Mouse (Mus musculus) testis, adult 2 months (tissue): ENCODE data around the gene Caln1. TPM values are rescaled to one million over a fixed set of nuclear protein-coding genes. Genes with fewer than 3 reads are reported as not detected.

ENCODE experiments used
- H3K27ac ChIP-seq: fragments of 200-500 bp; 2 replicates; pipeline ENCODE4 v1.5.1; 2012; ENCODE audit warnings: low read depth, low read length; ENCODE audit not compliant: control insufficient read depth, insufficient read depth
- H3K27me3 ChIP-seq: fragments of 200-500 bp; 2 replicates; pipeline ENCODE4 v1.6.1; 2012; ENCODE audit warnings: mild to moderate bottlenecking, low read length, moderate library complexity; ENCODE audit not compliant: control insufficient read depth, insufficient read depth
- H3K36me3 ChIP-seq: fragments of 200-500 bp; 2 replicates; pipeline ENCODE4 v1.6.1; 2012; ENCODE audit warnings: mild to moderate bottlenecking, low read length; ENCODE audit not compliant: control insufficient read depth, insufficient read depth
- H3K4me1 ChIP-seq: fragments of 200-500 bp; 2 replicates; pipeline ENCODE4 v1.6.1; 2012; ENCODE audit warnings: low read length; ENCODE audit not compliant: control insufficient read depth, insufficient read depth
- H3K4me3 ChIP-seq: fragments of 200-500 bp; 2 replicates; pipeline ENCODE4 v1.5.1; 2012; ENCODE audit warnings: low read depth, mild to moderate bottlenecking, low read length, moderate library complexity, mixed read lengths; ENCODE audit not compliant: control insufficient read depth
- CTCF ChIP-seq: fragments of 200-500 bp; IDR thresholded peaks from 2 replicates; pipeline ENCODE4 v1.5.1; 2012; ENCODE audit warnings: low read depth, mild to moderate bottlenecking, inconsistent platforms, low read length, moderate library complexity; ENCODE audit not compliant: control insufficient read depth, insufficient read depth, insufficient replicate concordance
- POLR2A ChIP-seq: fragments of 200-500 bp; IDR thresholded peaks from 2 replicates; pipeline ENCODE4 v1.6.1; 2012; ENCODE audit warnings: low read depth, mild to moderate bottlenecking, inconsistent platforms, low read length, moderate library complexity; ENCODE audit not compliant: control insufficient read depth
- polyA plus RNA-seq: library from polyadenylated mRNA; depleted of rRNA; stranded (reverse); fragments of >200 nt; gene quantifications from 2 replicates; pipeline ENCODE4 v1.2.3, GENCODE M21; 2012

Gene Caln1
- polyA plus RNA-seq, 1 experiment = 1.3 TPM

DNA sequence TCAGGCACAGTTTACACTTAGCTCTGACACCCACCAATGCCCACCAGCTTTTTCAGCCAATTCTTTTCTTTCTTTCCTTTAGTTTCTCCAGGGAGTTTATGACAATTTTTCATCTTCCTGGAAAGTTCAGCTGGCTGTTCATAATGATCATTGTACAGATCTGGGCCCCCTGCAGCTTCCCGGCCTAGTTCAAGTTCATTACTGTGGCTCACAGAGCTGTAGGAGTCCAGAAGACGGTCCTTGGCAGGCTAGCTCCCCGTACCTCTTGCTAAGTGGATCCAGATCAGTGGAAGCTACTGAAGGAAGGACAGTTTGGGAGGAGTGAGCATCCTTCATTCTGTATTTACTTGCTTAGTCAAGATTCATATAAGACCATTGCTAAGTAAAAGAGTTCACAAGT is 288.9 kb downstream of the Caln1 start:
- Histone ChIP-seq H3K27ac (no peak overlapping the region), H3K4me3 (no peak overlapping the region)
- TF ChIP-seq CTCF = no peak
- TF ChIP-seq POLR2A = no peak

DNA sequence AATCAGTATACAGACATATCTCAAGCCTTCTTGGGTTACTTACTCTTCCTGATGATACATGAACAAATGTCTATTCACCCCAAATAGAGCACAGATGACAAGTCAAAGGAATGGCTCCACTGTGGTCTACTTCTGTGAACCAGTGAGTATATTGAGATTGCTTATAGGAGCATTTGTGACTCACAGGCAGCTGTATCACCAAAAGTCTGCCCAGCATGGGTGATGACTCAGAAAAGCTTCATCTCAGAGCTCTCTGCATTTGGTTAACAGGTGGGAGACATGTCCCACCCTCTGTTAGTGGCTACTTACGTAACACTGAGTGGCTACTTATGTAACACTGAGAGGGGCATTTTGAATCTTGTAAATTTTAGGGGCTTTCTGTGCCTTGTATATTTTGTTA is 296.8 kb downstream of the Caln1 start:
- no peak overlapping the region for H3K27ac ChIP-seq
- no peaks in the 10 kb centered on the region for H3K27me3 ChIP-seq
- no peak for TF ChIP-seq POLR2A
- TF ChIP-seq CTCF = no peak
- H3K4me3 ChIP-seq = no peak overlapping the region
- H3K36me3 ChIP-seq = no peaks in the 10 kb centered on the region
- H3K4me1 ChIP-seq = no peaks in the 10 kb centered on the region

More for the DNA sequence above, 288.9 kb downstream of the Caln1 start:
- Histone ChIP-seq H3K36me3 (no peaks in the 10 kb centered on the region), H3K4me1 (no peaks in the 10 kb centered on the region), H3K27me3 (no peaks in the 10 kb centered on the region)

DNA sequence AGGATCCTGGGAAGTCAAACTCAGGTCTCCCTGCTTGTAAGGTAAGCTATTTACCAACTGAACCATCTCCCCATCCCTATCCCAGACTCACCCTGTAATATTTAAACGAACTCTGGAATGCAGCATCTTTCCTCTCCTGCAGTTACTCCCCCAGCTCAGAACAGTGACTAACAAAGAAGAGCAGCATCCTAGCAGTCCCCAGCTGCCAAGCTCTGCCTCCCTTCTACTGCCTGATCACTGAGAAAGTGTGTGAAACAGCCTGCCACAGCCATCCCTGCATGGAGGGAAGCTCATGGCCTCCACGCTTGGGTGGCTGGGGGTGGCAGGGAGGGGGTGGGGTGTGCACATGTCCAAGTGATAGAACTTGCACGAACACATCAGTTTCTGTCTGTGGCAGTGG is 303.3 kb downstream of the Caln1 start:
- Histone ChIP-seq H3K27me3 (no peaks in the 10 kb centered on the region), H3K27ac (no peak overlapping the region), H3K36me3 (no peaks in the 10 kb centered on the region), H3K4me1 (no peaks in the 10 kb centered on the region), H3K4me3 (no peak overlapping the region)
- TF ChIP-seq CTCF (no peak), POLR2A (no peak)

DNA sequence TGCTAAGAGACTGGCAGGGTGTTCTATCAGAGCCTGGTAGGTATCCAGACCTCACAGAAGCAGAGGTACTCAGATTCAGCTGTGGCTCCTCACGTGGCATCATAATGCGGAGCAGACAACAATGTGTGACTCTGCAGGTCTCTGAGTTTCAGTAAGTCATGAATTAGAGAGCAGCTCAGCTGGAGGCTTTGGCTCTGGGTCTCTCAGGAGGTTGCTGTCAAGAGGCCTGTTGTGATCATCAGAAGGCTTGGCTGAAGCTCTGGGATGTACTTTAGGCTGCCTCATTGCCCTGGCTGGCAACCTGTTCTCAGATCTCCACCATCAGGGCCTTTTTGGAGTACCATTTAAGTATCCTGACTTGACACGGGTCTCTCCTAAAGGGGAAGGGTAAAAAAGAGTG is 303.8 kb downstream of the Caln1 start:
- Histone ChIP-seq H3K4me3 (no peak overlapping the region), H3K27ac (no peak overlapping the region), H3K4me1 (no peaks in the 10 kb centered on the region), H3K27me3 (no peaks in the 10 kb centered on the region), H3K36me3 (no peaks in the 10 kb centered on the region)
- no peak for TF ChIP-seq POLR2A
- TF ChIP-seq CTCF = no peak

DNA sequence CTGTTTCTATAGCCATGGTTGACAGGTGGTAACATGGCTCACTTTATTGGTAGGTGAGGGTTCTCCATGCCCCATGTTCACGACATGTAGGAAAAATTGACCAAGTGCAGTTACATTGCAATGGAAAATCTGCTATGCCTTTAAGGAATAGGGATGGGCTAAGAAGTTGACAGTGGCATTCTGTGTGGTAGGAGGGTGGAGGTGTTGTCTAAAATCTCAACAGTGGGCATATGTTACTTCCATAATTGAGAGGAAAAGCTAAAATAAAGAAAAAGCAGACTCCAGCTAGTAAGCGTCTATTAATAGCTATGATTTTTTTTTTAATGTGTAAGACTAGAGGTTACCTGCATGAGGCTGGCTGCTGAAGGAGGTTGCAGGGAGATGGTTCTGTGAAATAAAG is 308.6 kb downstream of the Caln1 start:
- Histone ChIP-seq H3K36me3 (no peaks in the 10 kb centered on the region), H3K27me3 (no peaks in the 10 kb centered on the region), H3K4me3 (no peak overlapping the region), H3K27ac (no peak overlapping the region), H3K4me1 (no peaks in the 10 kb centered on the region)
- TF ChIP-seq POLR2A = no peak
- no peak for TF ChIP-seq CTCF

DNA sequence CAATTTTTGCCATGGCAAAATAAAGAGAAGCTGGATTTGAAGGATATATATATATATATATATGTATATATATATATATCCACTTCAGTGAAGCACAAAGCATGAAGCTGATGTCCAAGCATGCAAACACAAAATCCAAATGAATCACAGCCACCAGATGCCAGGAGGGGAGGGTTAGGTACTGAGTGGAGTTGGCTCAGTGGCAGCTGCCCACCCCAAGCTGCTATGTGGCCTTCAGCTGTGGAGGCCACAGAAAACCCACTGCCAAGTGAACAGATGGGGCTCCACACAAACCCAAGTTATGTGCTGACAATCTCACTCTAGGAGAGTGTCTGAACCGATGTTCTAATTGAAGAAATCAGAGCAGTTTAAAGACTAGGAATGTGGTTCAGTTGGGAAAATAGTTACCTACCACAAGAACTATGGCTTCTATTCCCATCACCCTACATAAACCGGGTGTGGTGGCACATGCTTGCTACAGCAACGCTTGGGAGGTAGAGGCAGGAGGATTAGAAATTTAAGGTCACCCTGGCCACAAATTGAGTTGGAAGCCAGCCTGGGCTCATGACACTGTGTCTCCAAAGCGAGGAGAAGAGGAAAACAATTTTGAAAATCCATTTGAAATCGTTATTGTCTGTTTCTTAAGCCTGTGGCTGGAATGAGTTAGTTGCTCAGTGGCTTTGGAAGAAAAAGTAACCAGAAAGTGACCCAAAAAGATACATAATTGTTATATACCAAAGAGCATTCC is 316.8 kb downstream of the Caln1 start:
- Histone ChIP-seq H3K27ac (no peak overlapping the region), H3K36me3 (no peaks in the 10 kb centered on the region), H3K4me3 (no peak overlapping the region), H3K4me1 (no peaks in the 10 kb centered on the region), H3K27me3 (no peaks in the 10 kb centered on the region)
- no peak for TF ChIP-seq CTCF
- no peak for TF ChIP-seq POLR2A

DNA sequence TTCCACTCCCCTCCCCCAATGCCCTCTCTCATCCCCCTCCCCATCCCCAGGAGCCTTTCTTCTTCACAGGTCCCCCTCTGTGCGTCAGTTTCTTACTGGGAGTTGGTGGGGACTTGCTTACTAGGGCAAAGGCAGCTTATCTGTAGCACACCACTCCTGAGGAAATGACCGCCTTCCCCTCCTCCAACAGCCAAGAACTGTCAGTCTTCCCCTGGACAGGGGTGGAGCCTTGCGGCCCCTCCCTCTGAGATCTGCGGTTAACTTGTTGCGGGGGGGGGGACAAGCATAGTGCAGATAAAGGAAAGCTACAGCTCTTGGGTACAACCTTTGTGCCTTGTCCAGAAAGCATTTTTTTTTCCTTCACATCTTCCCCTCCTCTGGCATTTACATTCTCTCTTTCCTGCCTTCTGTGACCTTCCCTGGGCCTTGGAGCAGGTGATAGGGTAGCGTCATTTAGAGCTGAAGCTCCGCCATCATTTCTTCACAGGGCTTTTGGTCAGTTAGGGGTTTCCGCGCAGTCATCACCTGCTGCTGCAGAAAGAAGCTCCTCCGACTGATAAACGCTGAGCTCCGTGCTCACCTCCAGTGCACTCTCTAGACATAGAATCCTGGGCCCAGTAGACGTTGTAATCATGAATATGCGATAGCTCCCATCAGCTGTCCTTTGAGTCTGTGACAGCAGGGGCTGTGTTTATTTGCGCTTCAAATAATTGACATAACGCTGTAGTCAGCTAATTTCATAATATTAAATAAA is 319.3 kb downstream of the Caln1 start:
- Histone ChIP-seq H3K4me3 (no peak overlapping the region), H3K27ac (no peak overlapping the region), H3K4me1 (no peaks in the 10 kb centered on the region), H3K36me3 (no peaks in the 10 kb centered on the region), H3K27me3 (no peaks in the 10 kb centered on the region)
- no peak for TF ChIP-seq POLR2A
- TF ChIP-seq CTCF = no peak
